Mouse (Mus musculus): ENCODE measurements around the gene Nradd.

Gene Nradd

GRCm38 (mm10) chr9:110652963-110653654 is 28.9 kb upstream of the Nradd start:
- peak; percentile 20 for DNase-seq (ENCODE audit: low spot score)

- DNase-seq (ENCODE audit: low spot score), result no peak
Measured at GRCm38 (mm10) chr9:110651931-110652722, 27.9 kb upstream of the Nradd start.

- no peak for DNase-seq (ENCODE audit: low spot score)
Measured at GRCm38 (mm10) chr9:110649775-110650174, 25.5 kb upstream of the Nradd start.

- no peak for DNase-seq (ENCODE audit: low spot score)
Measured at GRCm38 (mm10) chr9:110645219-110645618, 21.0 kb upstream of the Nradd start.

GRCm38 (mm10) chr9:110644295-110644694 is 20.0 kb upstream of the Nradd start:
- no peak for DNase-seq (ENCODE audit: low spot score)

GRCm38 (mm10) chr9:110643787-110644186 is 19.5 kb upstream of the Nradd start:
- DNase-seq (ENCODE audit: low spot score), result no peak

GRCm38 (mm10) chr9:110642812-110643524 is 18.7 kb upstream of the Nradd start:
- no peak for DNase-seq (ENCODE audit: low spot score)

- DNase-seq (ENCODE audit: low spot score), result no peak
Measured at GRCm38 (mm10) chr9:110641006-110641405, 16.8 kb upstream of the Nradd start.

GRCm38 (mm10) chr9:110638611-110639021 is 14.4 kb upstream of the Nradd start:
- DNase-seq (ENCODE audit: low spot score), result no peak

- DNase-seq (ENCODE audit: low spot score), result peak; percentile 64
Measured at GRCm38 (mm10) chr9:110635225-110635624, 11.0 kb upstream of the Nradd start.

- DNase-seq (ENCODE audit: low spot score), result no peak
Measured at GRCm38 (mm10) chr9:110633882-110634281, 9.6 kb upstream of the Nradd start.

- DNase-seq (ENCODE audit: low spot score), result no peak
Measured at GRCm38 (mm10) chr9:110632671-110633070, 8.4 kb upstream of the Nradd start.

- DNase-seq (ENCODE audit: low spot score), result no peak
Measured at GRCm38 (mm10) chr9:110631651-110632275, 7.5 kb upstream of the Nradd start.

- DNase-seq (ENCODE audit: low spot score), result no peak
Measured at GRCm38 (mm10) chr9:110631191-110631590, 6.9 kb upstream of the Nradd start.

- no peak for DNase-seq (ENCODE audit: low spot score)
Measured at GRCm38 (mm10) chr9:110630171-110630570, 5.9 kb upstream of the Nradd start.

GRCm38 (mm10) chr9:110625350-110625908 is 1.2 kb upstream of the Nradd start:
- DNase-seq (ENCODE audit: low spot score), result no peak

- no peak for DNase-seq (ENCODE audit: low spot score)
Measured at GRCm38 (mm10) chr9:110623416-110624195, 646 bp downstream of the Nradd start.

GRCm38 (mm10) chr9:110622621-110623219 is 1.5 kb downstream of the Nradd start:
- DNase-seq (ENCODE audit: low spot score), result no peak

GRCm38 (mm10) chr9:110620685-110621084 is 3.6 kb downstream of the Nradd start:
- no peak for DNase-seq (ENCODE audit: low spot score)

GRCm38 (mm10) chr9:110620180-110620579 is 4.1 kb downstream of the Nradd start:
- DNase-seq (ENCODE audit: low spot score), result no peak

GRCm38 (mm10) chr9:110617081-110617480 is 7.2 kb downstream of the Nradd start:
- DNase-seq (ENCODE audit: low spot score), result no peak
